Mouse (Mus musculus) heart, postnatal 14 days (tissue): Measurements from ENCODE around the gene Gm10999. TPM values are rescaled to one million over a fixed set of nuclear protein-coding genes. Genes with fewer than 3 reads are reported as not detected.
"Not testable (repeated sequence)": the region's sequence is repeated elsewhere in the genome, so short reads cannot be mapped to it uniquely, and the experiment has no call there.

ENCODE experiments used
- DNase-seq, 2 experiments: peaks; one replicate each; pipeline ENCODE4 v3.0.0; 2021 to 2022
- intact Hi-C: fragments of 180-260 bp; cut with DNase I; formaldehyde crosslinking; loops from one replicate; pipeline ENCODE4 v1.15.1; 2025
- long read RNA-seq, 2 experiments: library from polyadenylated mRNA; stranded (forward); transcript quantifications; one replicate each; pipeline ENCODE4 v2.0.0; 2021
- total RNA-seq, 2 experiments: library from RNA; stranded (reverse); gene quantifications; 2 replicates each; pipeline ENCODE4 v1.2.3; 2021

Gene Gm10999
- total RNA-seq, result not detected
- long read RNA-seq, experiment 1, result 0 reads
- long read RNA-seq, experiment 2, result 0 reads

DNA sequence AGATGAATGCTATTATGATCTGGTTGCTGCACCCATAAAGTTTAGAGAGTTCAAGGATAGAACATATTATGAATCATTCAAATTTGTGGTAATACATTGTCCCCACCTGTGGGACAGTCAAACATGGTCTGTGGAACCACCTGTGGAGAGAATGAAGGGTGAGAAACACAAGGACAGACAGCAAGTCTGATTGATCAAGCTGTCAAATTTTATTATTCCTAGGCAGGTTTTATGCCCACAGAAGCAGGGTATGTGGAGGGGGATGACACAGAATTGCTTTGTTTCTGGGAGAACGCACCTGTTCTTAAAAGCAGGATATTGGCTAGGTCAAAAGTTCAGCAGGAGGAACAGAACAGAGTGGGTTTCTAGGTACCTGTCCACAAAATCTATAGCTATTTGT, at the start of gene Gm10999:
Gene Gm10999 (minus strand): TSS at position 101 of the 400 bp plus-strand sequence.
- intact Hi-C loops, result no loop called here
- no peak for DNase-seq

DNA sequence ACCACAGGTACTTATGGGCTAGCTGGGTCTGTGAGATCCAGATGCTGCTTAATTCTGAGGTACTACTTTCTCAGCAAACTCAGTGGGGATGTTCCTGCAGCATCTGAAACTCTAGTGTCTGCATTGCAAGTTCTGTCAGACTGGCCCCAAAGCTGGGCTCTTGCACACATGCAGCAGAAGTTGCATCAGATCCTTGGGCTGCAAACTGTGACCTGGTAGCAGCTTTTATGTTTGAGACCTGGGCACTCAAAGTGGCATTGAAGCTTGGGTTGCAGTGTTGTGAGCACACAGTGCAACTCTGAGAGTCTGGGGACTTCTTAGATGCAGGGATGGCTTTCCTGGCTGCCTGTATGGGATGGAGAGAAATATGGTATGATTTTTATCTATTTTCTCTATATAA, 2.0 kb upstream of the Gm10999 start:
- DNase-seq, result no peak
- intact Hi-C loops, result no loop called here

GRCm38 (mm10) chr8:129115761-129116160, 15.7 kb downstream of the Gm10999 start:
- DNase-seq, result not testable (repeated sequence)

More at GRCm38 (mm10) chr8:129115761-129116160, 15.7 kb downstream of the Gm10999 start:
- intact Hi-C loops, result not testable (repeated sequence)

Other genes with a start within 250 kb of the Gm10999 start
- gene Ccdc7a, start 66.1 kb downstream of the Gm10999 start, total RNA-seq, result not detected
- gene Ccdc7b, start 64.5 kb downstream of the Gm10999 start, total RNA-seq, result not detected
- gene 2610044O15Rik8, start 102.7 kb upstream of the Gm10999 start, total RNA-seq, result 10 to 100 TPM; 15.7 to 18.9 TPM